Mouse (Mus musculus) bone marrow macrophage, adult 2 months (primary cell): ENCODE results near the gene Hlx. TPM values are rescaled to one million over a fixed set of nuclear protein-coding genes. Genes with fewer than 3 reads are reported as not detected.

ENCODE experiments used
- H3K27ac ChIP-seq: 2 replicates; pipeline ENCODE4 v1.5.1; 2012; ENCODE audit warnings: low read depth, low read length; ENCODE audit not compliant: insufficient read depth
- H3K4me1 ChIP-seq: 2 replicates; pipeline ENCODE4 v1.6.1; 2012; ENCODE audit warnings: low read length; ENCODE audit not compliant: control insufficient read depth, insufficient read depth
- H3K4me3 ChIP-seq: 2 replicates; pipeline ENCODE4 v1.5.1; 2012; ENCODE audit warnings: mild to moderate bottlenecking, low read length, moderate library complexity; ENCODE audit not compliant: insufficient read depth
- CTCF ChIP-seq: IDR thresholded peaks from 2 replicates; pipeline ENCODE4 v1.5.1; 2012; ENCODE audit warnings: low read depth, mild to moderate bottlenecking, low read length, moderate library complexity
- POLR2A ChIP-seq: IDR thresholded peaks from 2 replicates; pipeline ENCODE4 v1.6.1; 2012; ENCODE audit warnings: mild to moderate bottlenecking, low read depth, low read length, borderline replicate concordance
- polyA plus RNA-seq: library from polyadenylated mRNA; stranded (reverse); fragments of >200 nt; gene quantifications from 2 replicates; pipeline ENCODE4 v1.2.4, GENCODE M21; 2012; ENCODE audit not compliant: missing spikeins, insufficient read depth, insufficient read length

Gene Hlx
- polyA plus RNA-seq, 1 experiment = 63.1 TPM

DNA sequence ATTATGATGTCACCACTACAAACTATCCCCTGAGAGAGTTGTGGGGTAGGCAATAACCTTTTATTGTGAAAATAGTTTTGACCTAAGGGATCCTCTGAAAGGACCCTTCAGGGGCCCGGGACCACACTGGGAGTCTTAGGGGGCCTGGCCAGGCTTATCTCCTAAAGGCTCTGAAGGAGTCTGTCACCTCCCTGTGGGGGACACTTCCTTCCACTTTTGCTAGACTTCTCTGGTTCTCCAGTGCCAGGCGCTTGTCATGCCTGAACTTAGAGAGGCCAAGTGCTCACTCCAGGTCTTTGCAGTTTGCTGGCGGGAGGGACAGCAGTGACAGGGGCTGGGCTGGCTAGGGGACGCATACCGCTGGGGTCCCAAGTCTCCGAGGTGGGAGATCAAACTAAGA lies 16.3 kb downstream of the Hlx start:
- TF ChIP-seq POLR2A (no peak), CTCF (no peak)
- Histone ChIP-seq H3K27ac (no peak overlapping the region), H3K4me3 (no peak overlapping the region), H3K4me1 (peaks cover 4% of the 10 kb centered on the region)

DNA sequence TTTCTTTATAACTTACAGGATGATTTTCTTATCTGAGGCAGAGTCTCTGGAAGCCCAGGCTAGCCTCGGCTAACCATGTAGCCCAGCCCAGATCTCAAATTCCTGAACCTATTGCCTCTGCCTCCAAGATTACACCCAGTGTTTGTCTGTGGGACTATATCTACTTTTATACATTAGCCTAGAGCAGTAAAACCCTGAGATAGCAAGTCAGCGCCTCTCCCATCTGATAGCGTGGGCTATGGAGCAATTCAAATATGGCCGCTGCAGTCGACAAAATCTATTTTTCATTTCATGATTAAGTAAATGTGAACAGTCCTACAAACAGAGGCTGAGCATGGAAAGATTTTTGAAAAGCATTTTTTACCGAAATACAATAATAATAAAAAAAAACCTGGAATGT lies 16.7 kb downstream of the Hlx start:
- peaks cover 4% of the 10 kb centered on the region for H3K4me1 ChIP-seq
- TF ChIP-seq POLR2A = no peak
- no peak overlapping the region for H3K4me3 ChIP-seq
- H3K27ac ChIP-seq = no peak overlapping the region

DNA sequence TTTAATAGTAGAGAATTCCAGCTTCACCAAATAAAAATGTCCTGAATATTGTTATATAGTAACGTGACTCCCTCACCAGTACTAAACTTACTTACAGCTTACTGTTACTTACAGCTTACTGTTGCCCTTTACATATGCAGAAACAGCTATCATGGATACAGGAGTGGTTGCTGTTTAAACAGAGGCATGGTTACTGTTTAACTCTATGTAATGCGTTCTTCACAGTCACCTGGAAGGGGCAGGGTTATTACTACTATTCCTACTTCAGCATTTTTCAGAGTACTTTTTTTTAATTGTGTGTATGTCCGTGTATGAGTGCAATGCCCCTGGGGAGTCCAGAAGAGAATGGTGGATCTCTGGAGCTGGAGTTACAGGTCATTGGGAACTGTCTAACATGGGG lies 17.9 kb downstream of the Hlx start:
- Histone ChIP-seq H3K4me1 (peaks cover 2% of the 10 kb centered on the region; the same call in 1 of the 2 replicates), H3K27ac (no peak overlapping the region), H3K4me3 (no peak overlapping the region)
- TF ChIP-seq POLR2A (no peak), CTCF (no peak)

DNA sequence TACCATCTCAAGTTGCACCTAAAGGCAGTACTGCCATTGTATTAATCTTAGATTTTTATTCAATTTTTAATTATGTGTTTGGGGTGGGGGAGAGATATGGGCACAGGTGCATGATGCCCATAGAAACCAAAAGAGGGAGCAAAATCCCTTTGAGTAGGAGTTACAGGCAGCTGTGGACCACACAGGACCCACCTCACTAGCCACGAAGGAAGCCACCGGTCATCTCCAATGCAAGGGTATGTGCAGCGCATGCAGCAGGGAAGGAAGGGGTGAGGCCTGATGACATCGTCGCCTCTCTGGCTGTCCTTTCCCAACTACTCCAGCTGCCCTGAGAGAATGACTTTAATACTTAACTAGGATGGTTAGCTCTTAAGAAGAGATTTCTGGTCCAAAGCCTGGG lies 18.7 kb downstream of the Hlx start:
- H3K4me3 ChIP-seq = no peak overlapping the region
- H3K27ac ChIP-seq = no peak overlapping the region
- H3K4me1 ChIP-seq = peaks cover 2% of the 10 kb centered on the region; the same call in 1 of the 2 replicates
- TF ChIP-seq CTCF (no peak), POLR2A (no peak)

GRCm38 (mm10) chr1:184707532-184708248 lies 24.7 kb downstream of the Hlx start:
- H3K4me3 ChIP-seq = no peak overlapping the region
- no peak overlapping the region for H3K27ac ChIP-seq
- TF ChIP-seq POLR2A (no peak), CTCF (no peak)
- H3K4me1 ChIP-seq = no peaks in the 10 kb centered on the region

DNA sequence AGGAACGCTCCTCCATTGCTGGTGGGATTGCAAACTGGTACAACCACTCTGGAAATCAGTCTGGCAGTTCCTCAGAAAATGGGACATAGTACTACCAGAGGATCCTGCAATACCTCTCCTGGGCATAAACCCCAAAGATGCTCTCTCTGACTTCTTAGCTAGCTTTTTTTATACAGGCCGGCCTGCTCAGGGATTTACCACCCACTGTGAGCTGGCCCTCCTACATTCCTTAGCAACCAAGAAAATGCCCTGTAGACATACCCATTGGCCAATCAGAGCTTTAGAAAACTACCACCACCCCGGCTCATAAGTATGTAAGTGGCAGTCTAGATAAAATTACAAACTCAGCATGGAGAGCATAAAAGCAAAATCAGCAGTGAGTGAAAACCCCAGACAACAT lies 27.5 kb downstream of the Hlx start:
- Histone ChIP-seq H3K27ac (no peak overlapping the region), H3K4me3 (no peak overlapping the region), H3K4me1 (peaks cover 8% of the 10 kb centered on the region)
- no peak for TF ChIP-seq CTCF
- no peak for TF ChIP-seq POLR2A

DNA sequence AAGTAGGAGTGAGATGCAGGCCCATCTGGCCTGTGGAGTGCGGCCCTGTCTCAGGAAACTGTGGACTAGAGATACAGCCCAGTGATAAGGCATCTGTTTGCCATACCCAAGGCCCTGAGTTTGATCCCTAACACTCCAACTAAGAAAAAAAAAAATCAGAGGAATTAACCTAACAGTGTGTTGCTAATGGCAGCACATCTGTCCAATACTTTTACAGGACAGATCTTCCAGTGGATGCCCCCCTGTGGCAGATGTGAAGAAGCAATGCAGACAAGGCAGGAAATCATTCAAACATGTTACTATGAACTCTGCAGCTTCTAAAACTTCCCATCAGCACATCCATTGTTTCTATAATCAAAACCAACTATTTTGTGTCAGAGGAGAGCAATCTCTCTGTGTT lies 33.1 kb downstream of the Hlx start:
- no peak overlapping the region for H3K4me3 ChIP-seq
- no peak overlapping the region for H3K27ac ChIP-seq
- H3K4me1 ChIP-seq = peaks cover 17% of the 10 kb centered on the region
- TF ChIP-seq CTCF (no peak), POLR2A (no peak)

GRCm38 (mm10) chr1:184695451-184695850 lies 37.0 kb downstream of the Hlx start:
- H3K4me3 ChIP-seq = no peak overlapping the region
- H3K27ac ChIP-seq = no peak overlapping the region
- H3K4me1 ChIP-seq = peaks cover 19% of the 10 kb centered on the region
- TF ChIP-seq CTCF = no peak
- TF ChIP-seq POLR2A = no peak

DNA sequence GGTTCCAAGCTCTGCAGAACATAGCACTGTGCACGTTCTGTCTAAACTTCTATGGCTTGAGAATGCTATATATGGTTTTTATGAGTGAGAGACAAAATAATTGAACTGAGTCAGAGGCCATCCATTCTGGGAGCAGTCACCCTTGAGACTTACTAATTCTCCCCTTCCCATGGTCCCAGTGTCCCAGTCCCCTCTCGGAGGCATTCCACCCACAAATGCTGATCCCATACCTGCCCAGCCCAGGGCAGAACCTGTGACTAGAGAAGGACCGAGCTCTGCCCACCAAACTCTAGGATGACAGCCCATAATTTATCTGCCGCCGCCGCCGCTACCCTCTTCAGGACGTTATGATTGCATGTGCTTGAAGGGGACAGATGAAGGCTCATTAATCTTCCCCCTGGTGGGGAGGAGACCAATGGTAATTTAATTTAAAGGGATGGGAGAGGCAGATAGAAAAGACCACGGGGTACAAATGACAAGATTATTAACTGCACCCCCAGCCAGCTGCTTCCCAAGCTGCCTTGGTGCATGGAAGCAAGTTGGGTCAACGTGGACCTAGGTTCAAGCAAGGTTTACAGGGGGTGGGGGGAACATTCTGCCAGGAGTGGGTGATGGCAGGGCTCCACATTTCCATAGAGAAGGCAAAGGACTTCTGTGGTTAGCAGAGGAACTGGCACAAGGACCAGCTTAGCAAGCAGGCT lies 40.1 kb downstream of the Hlx start:
- Histone ChIP-seq H3K4me1 (peaks cover 19% of the 10 kb centered on the region), H3K4me3 (no peak overlapping the region), H3K27ac (no peak overlapping the region)
- no peak for TF ChIP-seq POLR2A
- TF ChIP-seq CTCF = no peak

- Histone ChIP-seq H3K27ac (no peak overlapping the region), H3K4me1 (peaks cover 19% of the 10 kb centered on the region), H3K4me3 (no peak overlapping the region)
- TF ChIP-seq CTCF = no peak
- no peak for TF ChIP-seq POLR2A
These were observed 41.2 kb downstream of the Hlx start for GRCm38 (mm10) chr1:184691240-184691639.
